Mouse (Mus musculus): ENCODE data around the gene Mpv17l2. TPM values are rescaled to one million over a fixed set of nuclear protein-coding genes. Genes with fewer than 3 reads are reported as not detected.

The Mpv17l2 gene
- total and polyA plus RNA-seq, 3 experiments, result 13.5 to 89.1 (median 63.1) TPM

GRCm38 (mm10) chr8:70774740-70775139 is 14.0 kb upstream of the Mpv17l2 start:
- TF ChIP-seq CTCF (IDR thresholded peaks at IDR 0.05; ENCODE audit: low read depth, low read length), result no peak
- no peak for TF ChIP-seq GATA1 (IDR thresholded peaks at IDR 0.05; ENCODE audit: borderline replicate concordance, low read length)
- TF ChIP-seq POLR2AphosphoS5 (IDR thresholded peaks at IDR 0.05; ENCODE audit: insufficient replicate concordance, low read depth, low read length), result no peak
- TF ChIP-seq GATA2 (IDR thresholded peaks at IDR 0.05; ENCODE audit: borderline replicate concordance, low read depth, low read length), result no peak
- TF ChIP-seq TAL1 (conservative IDR thresholded peaks at IDR 0.05; ENCODE audit: low read depth, low read length), result no peak
- Histone ChIP-seq H3K4me1 (ENCODE audit: insufficient read depth, low read depth, low read length) (peaks cover 91% of the 10 kb centered on the region), H3K36me3 (replicated peaks) (peaks cover 82% of the 10 kb centered on the region), H3K9me3 (replicated peaks) (no peaks in the 10 kb centered on the region), H3K27me3 (ENCODE audit: insufficient read depth, low read length) (no peaks in the 10 kb centered on the region), H3K4me3 (ENCODE audit: low read depth, low read length) (peak overlapping the region; percentile 41; the same call in 1 of the 2 replicates)
- no peak for DNase-seq (ENCODE audit: low spot score)
- ATAC-seq (ENCODE audit: extremely low read depth, insufficient number of reproducible peaks, low FRiP score, poor library complexity, severe bottlenecking), result no peak

GRCm38 (mm10) chr8:70773833-70774232 is 13.1 kb upstream of the Mpv17l2 start:
- no peak for ATAC-seq (ENCODE audit: extremely low read depth, insufficient number of reproducible peaks, low FRiP score, poor library complexity, severe bottlenecking)
- peaks cover 91% of the 10 kb centered on the region for H3K4me1 ChIP-seq (ENCODE audit: insufficient read depth, low read depth, low read length)
- peak overlapping the region; percentile 13; the same call in 1 of the 2 replicates for H3K4me3 ChIP-seq (ENCODE audit: low read depth, low read length)
- TF ChIP-seq CTCF (IDR thresholded peaks at IDR 0.05; ENCODE audit: low read depth, low read length), result no peak
- TF ChIP-seq GATA2 (IDR thresholded peaks at IDR 0.05; ENCODE audit: borderline replicate concordance, low read depth, low read length), result no peak
- no peak for TF ChIP-seq POLR2AphosphoS5 (IDR thresholded peaks at IDR 0.05; ENCODE audit: insufficient replicate concordance, low read depth, low read length)
- no peak for TF ChIP-seq GATA1 (IDR thresholded peaks at IDR 0.05; ENCODE audit: borderline replicate concordance, low read length)
- no peak for TF ChIP-seq TAL1 (conservative IDR thresholded peaks at IDR 0.05; ENCODE audit: low read depth, low read length)
- no peaks in the 10 kb centered on the region; the same call in 1 of the 2 replicates for H3K27me3 ChIP-seq (ENCODE audit: insufficient read depth, low read length)
- H3K9me3 ChIP-seq (replicated peaks), result no peaks in the 10 kb centered on the region
- no peak for DNase-seq (ENCODE audit: low spot score)
- peaks cover 82% of the 10 kb centered on the region for H3K36me3 ChIP-seq (replicated peaks)

- ATAC-seq (ENCODE audit: extremely low read depth, insufficient number of reproducible peaks, low FRiP score, poor library complexity, severe bottlenecking) (no peak), DNase-seq (ENCODE audit: low spot score) (no peak)
- TF ChIP-seq TAL1 (conservative IDR thresholded peaks at IDR 0.05; ENCODE audit: low read depth, low read length) (no peak), GATA1 (IDR thresholded peaks at IDR 0.05; ENCODE audit: borderline replicate concordance, low read length) (no peak), POLR2AphosphoS5 (IDR thresholded peaks at IDR 0.05; ENCODE audit: insufficient replicate concordance, low read depth, low read length) (no peak), GATA2 (IDR thresholded peaks at IDR 0.05; ENCODE audit: borderline replicate concordance, low read depth, low read length) (no peak), CTCF (IDR thresholded peaks at IDR 0.05; ENCODE audit: low read depth, low read length) (no peak)
- peaks cover 91% of the 10 kb centered on the region for H3K4me1 ChIP-seq (ENCODE audit: insufficient read depth, low read depth, low read length)
- H3K27me3 ChIP-seq (ENCODE audit: insufficient read depth, low read length), result no peaks in the 10 kb centered on the region; the same call in 1 of the 2 replicates
- no peaks in the 10 kb centered on the region for H3K9me3 ChIP-seq (replicated peaks)
- peaks cover 82% of the 10 kb centered on the region for H3K36me3 ChIP-seq (replicated peaks)
- no peak overlapping the region; the same call in 1 of the 2 replicates for H3K4me3 ChIP-seq (ENCODE audit: low read depth, low read length)
Observed at GRCm38 (mm10) chr8:70773410-70773809, 12.7 kb upstream of the Mpv17l2 start.

GRCm38 (mm10) chr8:70772890-70773289 is 12.1 kb upstream of the Mpv17l2 start:
- H3K9me3 ChIP-seq (replicated peaks), result no peaks in the 10 kb centered on the region
- ATAC-seq (ENCODE audit: extremely low read depth, insufficient number of reproducible peaks, low FRiP score, poor library complexity, severe bottlenecking) (no peak), DNase-seq (ENCODE audit: low spot score) (no peak)
- no peak overlapping the region for H3K4me3 ChIP-seq (ENCODE audit: low read depth, low read length)
- H3K4me1 ChIP-seq (ENCODE audit: insufficient read depth, low read depth, low read length), result peaks cover 89% of the 10 kb centered on the region
- no peaks in the 10 kb centered on the region; the same call in 1 of the 2 replicates for H3K27me3 ChIP-seq (ENCODE audit: insufficient read depth, low read length)
- TF ChIP-seq GATA1 (IDR thresholded peaks at IDR 0.05; ENCODE audit: borderline replicate concordance, low read length) (no peak), POLR2AphosphoS5 (IDR thresholded peaks at IDR 0.05; ENCODE audit: insufficient replicate concordance, low read depth, low read length) (no peak), GATA2 (IDR thresholded peaks at IDR 0.05; ENCODE audit: borderline replicate concordance, low read depth, low read length) (no peak), CTCF (IDR thresholded peaks at IDR 0.05; ENCODE audit: low read depth, low read length) (no peak), TAL1 (conservative IDR thresholded peaks at IDR 0.05; ENCODE audit: low read depth, low read length) (no peak)
- H3K36me3 ChIP-seq (replicated peaks), result peaks cover 82% of the 10 kb centered on the region

GRCm38 (mm10) chr8:70772075-70772474 is 11.3 kb upstream of the Mpv17l2 start:
- H3K4me3 ChIP-seq (ENCODE audit: low read depth, low read length), result no peak overlapping the region
- no peak for ATAC-seq (ENCODE audit: extremely low read depth, insufficient number of reproducible peaks, low FRiP score, poor library complexity, severe bottlenecking)

GRCm38 (mm10) chr8:70771217-70771616 is 10.5 kb upstream of the Mpv17l2 start:
- TF ChIP-seq GATA2 (IDR thresholded peaks at IDR 0.05; ENCODE audit: borderline replicate concordance, low read depth, low read length) (no peak), POLR2AphosphoS5 (IDR thresholded peaks at IDR 0.05; ENCODE audit: insufficient replicate concordance, low read depth, low read length) (no peak), GATA1 (IDR thresholded peaks at IDR 0.05; ENCODE audit: borderline replicate concordance, low read length) (no peak), TAL1 (conservative IDR thresholded peaks at IDR 0.05; ENCODE audit: low read depth, low read length) (no peak), CTCF (IDR thresholded peaks at IDR 0.05; ENCODE audit: low read depth, low read length) (no peak)
- Histone ChIP-seq H3K9me3 (replicated peaks) (no peaks in the 10 kb centered on the region), H3K4me3 (ENCODE audit: low read depth, low read length) (no peak overlapping the region), H3K36me3 (replicated peaks) (peaks cover 90% of the 10 kb centered on the region), H3K4me1 (ENCODE audit: insufficient read depth, low read depth, low read length) (peaks cover 94% of the 10 kb centered on the region), H3K27me3 (ENCODE audit: insufficient read depth, low read length) (no peaks in the 10 kb centered on the region; the same call in 1 of the 2 replicates)
- ATAC-seq (ENCODE audit: extremely low read depth, insufficient number of reproducible peaks, low FRiP score, poor library complexity, severe bottlenecking) (no peak), DNase-seq (ENCODE audit: low spot score) (no peak)

More at GRCm38 (mm10) chr8:70772075-70772474, 11.3 kb upstream of the Mpv17l2 start:
- DNase-seq (ENCODE audit: low spot score), result no peak
- Histone ChIP-seq H3K4me1 (ENCODE audit: insufficient read depth, low read depth, low read length) (peaks cover 92% of the 10 kb centered on the region), H3K27me3 (ENCODE audit: insufficient read depth, low read length) (no peaks in the 10 kb centered on the region; the same call in 1 of the 2 replicates), H3K9me3 (replicated peaks) (no peaks in the 10 kb centered on the region), H3K36me3 (replicated peaks) (peaks cover 87% of the 10 kb centered on the region)
- TF ChIP-seq GATA2 (IDR thresholded peaks at IDR 0.05; ENCODE audit: borderline replicate concordance, low read depth, low read length) (no peak), GATA1 (IDR thresholded peaks at IDR 0.05; ENCODE audit: borderline replicate concordance, low read length) (no peak), CTCF (IDR thresholded peaks at IDR 0.05; ENCODE audit: low read depth, low read length) (no peak), TAL1 (conservative IDR thresholded peaks at IDR 0.05; ENCODE audit: low read depth, low read length) (no peak), POLR2AphosphoS5 (IDR thresholded peaks at IDR 0.05; ENCODE audit: insufficient replicate concordance, low read depth, low read length) (no peak)

Data from G1E (cell line).